Mouse (Mus musculus) heart, embryonic 11.5 days (tissue): Measurements from ENCODE around the gene Gm42417. TPM values are rescaled to one million over a fixed set of nuclear protein-coding genes. Genes with fewer than 3 reads are reported as not detected.

Experiments
- ATAC-seq: fragments of 200-750 bp; cut with Nextera tagmentation; replicated peaks from 2 replicates; pipeline ENCODE4 v1.8.0; 2017; ENCODE audit warnings: moderate library complexity; ENCODE audit not compliant: insufficient number of reproducible peaks, low FRiP score, low TSS enrichment
- H3K27ac ChIP-seq: fragments of 300-500 bp; sonication (generic); 2 replicates; pipeline ENCODE4 v1.5.1; 2014; ENCODE audit warnings: mild to moderate bottlenecking, low read depth, low read length
- H3K27me3 ChIP-seq: fragments of 300-500 bp; sonication (generic); 2 replicates; pipeline ENCODE4 v1.6.1; 2014; ENCODE audit warnings: mild to moderate bottlenecking, low read length, mixed read lengths; ENCODE audit not compliant: control insufficient read depth, insufficient read depth
- H3K36me3 ChIP-seq: fragments of 300-500 bp; sonication (generic); 2 replicates; pipeline ENCODE4 v1.6.1; 2014; ENCODE audit warnings: mild to moderate bottlenecking, low read length, moderate library complexity, mixed read lengths; ENCODE audit not compliant: control insufficient read depth, insufficient read depth
- H3K4me1 ChIP-seq: fragments of 300-500 bp; sonication (generic); 2 replicates; pipeline ENCODE4 v1.6.1; 2014; ENCODE audit warnings: low read length; ENCODE audit not compliant: control insufficient read depth, insufficient read depth
- H3K4me2 ChIP-seq: fragments of 300-500 bp; sonication (generic); 2 replicates; pipeline ENCODE4 v1.6.1; 2014; ENCODE audit warnings: mild to moderate bottlenecking, moderate library complexity
- H3K4me3 ChIP-seq: fragments of 300-500 bp; sonication (generic); 2 replicates; pipeline ENCODE4 v1.5.1; 2014; ENCODE audit warnings: low read depth, low read length
- H3K9ac ChIP-seq: fragments of 300-500 bp; sonication (generic); 2 replicates; pipeline ENCODE4 v1.6.1; 2014; ENCODE audit warnings: mild to moderate bottlenecking, low read depth, low read length, moderate library complexity
- H3K9me3 ChIP-seq: fragments of 300-500 bp; sonication (generic); replicated peaks from 2 replicates; pipeline ENCODE4 v1.6.1; 2016; ENCODE audit warnings: low read length; ENCODE audit not compliant: control insufficient read depth
- WGBS: fragments of 180-500 bp; shearing (Covaris S2); extraction: QIAGEN DNeasy Blood & Tissue Kit; methylation state at CpG from one replicate; pipeline ENCODE4 v1.1.7; 2014; ENCODE audit not compliant: insufficient replicate concordance; 5-methylcytosine and 5-hydroxymethylcytosine counted together
- polyA plus RNA-seq: library from polyadenylated mRNA; unstranded; fragments of >200 nt; fragmentation: Nextera tagmentation; extraction: Ambion mirVana; gene quantifications from 2 replicates; pipeline ENCODE4 v1.2.1, GENCODE M21; 2014

Gene Gm42417
- polyA plus RNA-seq, 1 experiment from 2014 or later, result not detected

- whole genome bisulfite sequencing, result 87% methylated on average over 12 of the region's 12 CpGs
- peaks cover 14% of the 10 kb centered on the region for H3K36me3 ChIP-seq
- H3K4me1 ChIP-seq, result no peaks in the 10 kb centered on the region
Observed at GRCm38 (mm10) chr1:36525774-36526173, 13.5 kb downstream of the Gm42417 start.

GRCm38 (mm10) chr1:36524058-36524457, 15.2 kb downstream of the Gm42417 start:
- H3K36me3 ChIP-seq, result peaks cover 26% of the 10 kb centered on the region
- WGBS, result 77% methylated on average over 5 of the region's 5 CpGs
- H3K9me3 ChIP-seq, result no peaks in the 10 kb centered on the region
- H3K4me2 ChIP-seq, result no peak overlapping the region
- ATAC-seq, result no peak
- H3K4me3 ChIP-seq, result no peak overlapping the region
- H3K27ac ChIP-seq, result no peak overlapping the region
- H3K27me3 ChIP-seq, result no peaks in the 10 kb centered on the region
- no peak overlapping the region for H3K9ac ChIP-seq
- H3K4me1 ChIP-seq, result no peaks in the 10 kb centered on the region

More at GRCm38 (mm10) chr1:36525774-36526173, 13.5 kb downstream of the Gm42417 start:
- no peak for ATAC-seq
- Histone ChIP-seq H3K27ac (no peak overlapping the region), H3K27me3 (no peaks in the 10 kb centered on the region), H3K9ac (no peak overlapping the region), H3K4me2 (no peak overlapping the region), H3K4me3 (no peak overlapping the region), H3K9me3 (no peaks in the 10 kb centered on the region)

GRCm38 (mm10) chr1:36523332-36524013, 15.8 kb downstream of the Gm42417 start:
- no peaks in the 10 kb centered on the region for H3K27me3 ChIP-seq
- H3K4me3 ChIP-seq, result no peak overlapping the region
- H3K9me3 ChIP-seq, result no peaks in the 10 kb centered on the region
- no peak overlapping the region; the same call in 1 of the 2 replicates for H3K27ac ChIP-seq
- no peak overlapping the region for H3K4me2 ChIP-seq
- peaks cover 28% of the 10 kb centered on the region for H3K36me3 ChIP-seq
- no peak; the same call in 1 of the 2 replicates for ATAC-seq
- 79% methylated on average over 9 of the region's 9 CpGs for WGBS
- no peak overlapping the region for H3K9ac ChIP-seq
- no peaks in the 10 kb centered on the region for H3K4me1 ChIP-seq

GRCm38 (mm10) chr1:36522210-36522609, 17.0 kb downstream of the Gm42417 start:
- Histone ChIP-seq H3K9ac (no peak overlapping the region), H3K4me2 (no peak overlapping the region), H3K27ac (no peak overlapping the region), H3K27me3 (no peaks in the 10 kb centered on the region), H3K4me1 (peaks cover 3% of the 10 kb centered on the region; the same call in 1 of the 2 replicates), H3K36me3 (peaks cover 28% of the 10 kb centered on the region), H3K4me3 (no peak overlapping the region), H3K9me3 (no peaks in the 10 kb centered on the region)
- WGBS, result 91% methylated on average over 7 of the region's 7 CpGs
- ATAC-seq, result no peak

GRCm38 (mm10) chr1:36519626-36520025, 19.6 kb downstream of the Gm42417 start:
- Histone ChIP-seq H3K36me3 (peaks cover 22% of the 10 kb centered on the region), H3K9me3 (no peaks in the 10 kb centered on the region), H3K4me3 (no peak overlapping the region), H3K9ac (no peak overlapping the region), H3K4me1 (peaks cover 6% of the 10 kb centered on the region), H3K27me3 (no peaks in the 10 kb centered on the region), H3K4me2 (no peak overlapping the region), H3K27ac (no peak overlapping the region)
- no peak for ATAC-seq
- 74% methylated on average over 11 of the region's 11 CpGs for WGBS

GRCm38 (mm10) chr1:36518259-36518658, 21.0 kb downstream of the Gm42417 start:
- H3K4me2 ChIP-seq, result no peak overlapping the region
- 88% methylated on average over 3 of the region's 3 CpGs for whole genome bisulfite sequencing
- no peaks in the 10 kb centered on the region for H3K27me3 ChIP-seq
- H3K27ac ChIP-seq, result no peak overlapping the region
- no peak overlapping the region for H3K9ac ChIP-seq
- peaks cover 9% of the 10 kb centered on the region for H3K4me1 ChIP-seq
- peaks cover 18% of the 10 kb centered on the region for H3K36me3 ChIP-seq
- ATAC-seq, result no peak
- no peak overlapping the region for H3K4me3 ChIP-seq
- no peaks in the 10 kb centered on the region for H3K9me3 ChIP-seq

GRCm38 (mm10) chr1:36513718-36514117, 25.5 kb downstream of the Gm42417 start:
- no peaks in the 10 kb centered on the region for H3K27me3 ChIP-seq
- H3K4me3 ChIP-seq, result peak overlapping the region; percentile 98
- no peak overlapping the region for H3K9ac ChIP-seq
- no peak for ATAC-seq
- H3K9me3 ChIP-seq, result no peaks in the 10 kb centered on the region
- no peak overlapping the region for H3K27ac ChIP-seq
- H3K36me3 ChIP-seq, result no peaks in the 10 kb centered on the region
- whole genome bisulfite sequencing, result 47% methylated on average over 2 of the region's 2 CpGs
- H3K4me1 ChIP-seq, result peaks cover 13% of the 10 kb centered on the region
- H3K4me2 ChIP-seq, result peak overlapping the region; percentile 97

GRCm38 (mm10) chr1:36513310-36513709, 25.9 kb downstream of the Gm42417 start:
- H3K9me3 ChIP-seq, result no peaks in the 10 kb centered on the region
- H3K4me3 ChIP-seq, result peak overlapping the region; percentile 98
- ATAC-seq, result no peak
- H3K36me3 ChIP-seq, result no peaks in the 10 kb centered on the region
- 15% methylated on average over 1 of the region's 1 CpGs for WGBS
- H3K27me3 ChIP-seq, result no peaks in the 10 kb centered on the region
- peaks cover 12% of the 10 kb centered on the region for H3K4me1 ChIP-seq
- no peak overlapping the region for H3K27ac ChIP-seq
- peak overlapping the region; percentile 90; the same call in 1 of the 2 replicates for H3K9ac ChIP-seq
- H3K4me2 ChIP-seq, result peak overlapping the region; percentile 97

GRCm38 (mm10) chr1:36512966-36513280, 26.3 kb downstream of the Gm42417 start:
- Histone ChIP-seq H3K27ac (peak overlapping the region; percentile 99), H3K9me3 (no peaks in the 10 kb centered on the region), H3K9ac (peak overlapping the region; percentile 90), H3K4me3 (peak overlapping the region; percentile 98), H3K4me1 (peaks cover 10% of the 10 kb centered on the region), H3K36me3 (no peaks in the 10 kb centered on the region), H3K27me3 (no peaks in the 10 kb centered on the region), H3K4me2 (peak overlapping the region; percentile 97)
- no peak for ATAC-seq
- WGBS, result under 1% methylated on average over 16 of the region's 16 CpGs
